Mouse (Mus musculus) MEL (cell line): ENCODE data around the gene Ccnk. TPM values are rescaled to one million over a fixed set of nuclear protein-coding genes. Genes with fewer than 3 reads are reported as not detected.

ENCODE experiments used
- DNase-seq: peaks from one replicate; pipeline ENCODE4 v3.0.0; 2011; ENCODE audit warnings: low read depth, low spot score
- H3K27ac ChIP-seq: 2 replicates; pipeline ENCODE4 v1.5.1; 2012; ENCODE audit warnings: low read depth, mild to moderate bottlenecking, control low read depth, low read length, moderate library complexity; ENCODE audit not compliant: control insufficient read depth
- H3K27me3 ChIP-seq, 2 experiments: fragments of 150-350 bp in 1 of 2; sonication (generic) in 1 of 2; 2 replicates each; pipeline ENCODE4 v1.6.1; 2012; ENCODE audit warnings: low read length in 2 of 2, mild to moderate bottlenecking in 2 of 2, improper control_type of control experiment in 1 of 2, moderate library complexity in 1 of 2; ENCODE audit not compliant: insufficient read depth in 2 of 2, control insufficient read depth in 1 of 2
- H3K36me3 ChIP-seq, 2 experiments: 2 replicates each; pipeline ENCODE4 v1.6.1; 2012 to 2014; ENCODE audit warnings: low read length in 2 of 2, improper control_type of control experiment in 1 of 2, inconsistent platforms in 1 of 2, mild to moderate bottlenecking in 1 of 2; ENCODE audit not compliant: insufficient read depth in 2 of 2, control insufficient read depth in 1 of 2
- H3K4me1 ChIP-seq, 2 experiments: fragments of 150-350 bp in 1 of 2; sonication (generic) in 1 of 2; 2 replicates each; pipeline ENCODE4 v1.6.1; 2012; ENCODE audit warnings: low read length in 2 of 2, improper control_type of control experiment in 1 of 2, mild to moderate bottlenecking in 1 of 2; ENCODE audit not compliant: insufficient read depth in 2 of 2, control insufficient read depth in 1 of 2
- H3K4me3 ChIP-seq, 2 experiments: fragments of 150-350 bp in 1 of 2; sonication (generic) in 1 of 2; 2 replicates each; pipeline ENCODE4 v1.5.1; 2012; ENCODE audit warnings: low read depth in 2 of 2, low read length in 2 of 2, mild to moderate bottlenecking in 2 of 2, moderate library complexity in 2 of 2, control low read depth in 1 of 2, improper control_type of control experiment in 1 of 2; ENCODE audit not compliant: control insufficient read depth in 1 of 2, insufficient read depth in 1 of 2
- H3K79me2 ChIP-seq: 2 replicates; pipeline ENCODE4 v1.6.1; 2012; ENCODE audit warnings: mild to moderate bottlenecking, low read length, moderate library complexity; ENCODE audit not compliant: control insufficient read depth, poor library complexity, insufficient read depth
- H3K9ac ChIP-seq: 2 replicates; pipeline ENCODE4 v1.6.1; 2012; ENCODE audit warnings: low read depth, mild to moderate bottlenecking, control low read depth, low read length, moderate library complexity; ENCODE audit not compliant: control insufficient read depth, poor library complexity, severe bottlenecking
- H3K9me3 ChIP-seq: fragments of 150-350 bp; sonication (generic); replicated peaks from 2 replicates; pipeline ENCODE4 v1.6.1; 2012; ENCODE audit warnings: mild to moderate bottlenecking, low read length, improper control_type of control experiment, moderate library complexity; ENCODE audit not compliant: insufficient read depth
- CHD1 ChIP-seq: IDR thresholded peaks from 2 replicates; pipeline ENCODE4 v1.6.1; 2012; ENCODE audit warnings: low read depth, mild to moderate bottlenecking, inconsistent platforms, low read length, improper control_type of control experiment
- CHD2 ChIP-seq: IDR thresholded peaks from 2 replicates; pipeline ENCODE4 v1.6.1; 2011; ENCODE audit warnings: low read length, improper control_type of control experiment
- CTCF ChIP-seq, 3 experiments: IDR thresholded peaks in 2 of 3; conservative IDR thresholded peaks in 1 of 3; 2 replicates each; pipeline ENCODE4 v1.5.1; 2011 to 2012; ENCODE audit warnings: low read length in 3 of 3, low read depth in 2 of 3, mild to moderate bottlenecking in 2 of 3, improper control_type of control experiment in 1 of 3, inconsistent platforms in 1 of 3, mixed read lengths in 1 of 3, moderate library complexity in 1 of 3; ENCODE audit not compliant: control insufficient read depth in 1 of 3, insufficient read depth in 1 of 3, poor library complexity in 1 of 3, severe bottlenecking in 1 of 3
- ETS1 ChIP-seq: IDR thresholded peaks from 2 replicates; pipeline ENCODE4 v1.6.1; 2012; ENCODE audit warnings: low read depth, mild to moderate bottlenecking, inconsistent platforms, low read length, improper control_type of control experiment, moderate library complexity
- KAT2A ChIP-seq: conservative IDR thresholded peaks from 2 replicates; pipeline ENCODE4 v1.6.1; 2012; ENCODE audit warnings: low read depth, low read length, improper control_type of control experiment, inconsistent platforms
- MAFK ChIP-seq: IDR thresholded peaks from 2 replicates; pipeline ENCODE4 v1.6.1; 2011; ENCODE audit warnings: low read depth, mild to moderate bottlenecking, low read length, improper control_type of control experiment, borderline replicate concordance
- MAZ ChIP-seq: IDR thresholded peaks from 2 replicates; pipeline ENCODE4 v1.6.1; 2012; ENCODE audit warnings: low read depth, mild to moderate bottlenecking, inconsistent platforms, low read length, improper control_type of control experiment
- MYC ChIP-seq: IDR thresholded peaks from 2 replicates; pipeline ENCODE4 v1.6.1; 2011; ENCODE audit warnings: low read depth, mild to moderate bottlenecking, low read length, improper control_type of control experiment, moderate library complexity
- NELFE ChIP-seq: IDR thresholded peaks from 2 replicates; pipeline ENCODE4 v1.6.1; 2011; ENCODE audit warnings: low read depth, low read length, improper control_type of control experiment
- NRF1 ChIP-seq: IDR thresholded peaks from 2 replicates; pipeline ENCODE4 v1.6.1; 2014; ENCODE audit warnings: low read depth, mild to moderate bottlenecking, inconsistent platforms, low read length, improper control_type of control experiment, moderate library complexity; ENCODE audit not compliant: poor library complexity, insufficient read depth, severe bottlenecking
- POLR2AphosphoS2 ChIP-seq: IDR thresholded peaks from 2 replicates; pipeline ENCODE4 v1.6.1; 2011; ENCODE audit warnings: low read length, improper control_type of control experiment
- POLR2AphosphoS5 ChIP-seq: IDR thresholded peaks from 2 replicates; pipeline ENCODE4 v1.6.1; 2012; ENCODE audit warnings: low read depth, borderline replicate concordance, mild to moderate bottlenecking, inconsistent platforms, low read length, moderate library complexity, mixed read lengths
- SMC3 ChIP-seq: IDR thresholded peaks from 2 replicates; pipeline ENCODE4 v1.6.1; 2011; ENCODE audit warnings: low read depth, low read length, improper control_type of control experiment
- TAL1 ChIP-seq: IDR thresholded peaks from 2 replicates; pipeline ENCODE4 v1.6.1; 2012; ENCODE audit warnings: mild to moderate bottlenecking, inconsistent platforms, low read length, moderate library complexity, mixed read lengths
- TBP ChIP-seq: IDR thresholded peaks from 2 replicates; pipeline ENCODE4 v1.8.0; 2011; ENCODE audit warnings: low read depth, low read length, improper control_type of control experiment
- TCF12 ChIP-seq: IDR thresholded peaks from 2 replicates; pipeline ENCODE4 v1.6.1; 2014; ENCODE audit warnings: low read depth, mild to moderate bottlenecking, inconsistent platforms, low read length, improper control_type of control experiment, moderate library complexity
- UBTF ChIP-seq: IDR thresholded peaks from 2 replicates; pipeline ENCODE4 v1.6.1; 2012; ENCODE audit warnings: low read depth, mild to moderate bottlenecking, inconsistent platforms, low read length, improper control_type of control experiment, moderate library complexity, borderline replicate concordance; ENCODE audit not compliant: insufficient read depth
- USF1 ChIP-seq: IDR thresholded peaks from 2 replicates; pipeline ENCODE4 v1.6.1; 2014; ENCODE audit warnings: low read depth, mild to moderate bottlenecking, inconsistent platforms, low read length, improper control_type of control experiment, moderate library complexity
- ZMIZ1 ChIP-seq: IDR thresholded peaks from 2 replicates; pipeline ENCODE4 v1.6.1; 2012; ENCODE audit warnings: low read depth, mild to moderate bottlenecking, inconsistent platforms, low read length, improper control_type of control experiment, moderate library complexity
- polyA plus RNA-seq, 2 experiments: library from polyadenylated mRNA; stranded (reverse) in 1 of 2; unstranded in 1 of 2; fragments of >175 nt in 1 of 2; fragments of >200 nt in 1 of 2; gene quantifications; 2 replicates each; pipeline versions ENCODE4 v1.2.1 to v1.2.4; 2012; ENCODE audit warnings: low replicate concordance in 2 of 2, low read depth in 1 of 2; ENCODE audit not compliant: insufficient read length in 2 of 2, insufficient read depth in 1 of 2, missing spikeins in 1 of 2
- total RNA-seq: library from RNA; depleted of rRNA; stranded (reverse); fragments of 300-350 nt; gene quantifications from 2 replicates; pipeline ENCODE4 v1.2.3, GENCODE M21; 2012

Ccnk gene
- total and polyA plus RNA-seq, 3 experiments: 7.6 to 69.6 (median 62.8) TPM

- DNase-seq: no peak
- Histone ChIP-seq H3K27me3 (no peaks in the 10 kb centered on the region), H3K27ac (no peak overlapping the region), H3K9ac (no peak overlapping the region), H3K36me3 (peaks cover 0 to 10% of the 10 kb centered on the region in 2 experiments; a peak in 2 of 4 replicates), H3K79me2 (peaks cover 11% of the 10 kb centered on the region), H3K9me3 (no peaks in the 10 kb centered on the region), H3K4me1 (no peaks in the 10 kb centered on the region), H3K4me3 (no peak overlapping the region)
- no peak for TF ChIP-seq CHD2
- no peak for TF ChIP-seq MAFK
- TF ChIP-seq NELFE: no peak
- no peak for TF ChIP-seq NRF1
- no peak for TF ChIP-seq MYC
- no peak for TF ChIP-seq KAT2A
- TF ChIP-seq CHD1: no peak
- no peak for TF ChIP-seq ZMIZ1
- no peak for TF ChIP-seq SMC3
- TF ChIP-seq TAL1: no peak
- TF ChIP-seq MAZ: no peak
- no peak for TF ChIP-seq POLR2AphosphoS5
- TF ChIP-seq TCF12: no peak
- TF ChIP-seq UBTF: no peak
- no peak for TF ChIP-seq ETS1
Observed at GRCm38 (mm10) chr12:108163706-108164105, 15.7 kb upstream of the Ccnk start.

- Histone ChIP-seq H3K79me2 (peaks cover 38% of the 10 kb centered on the region), H3K36me3 (peaks cover 0 to 6% of the 10 kb centered on the region in 2 experiments; a peak in 2 of 4 replicates), H3K9ac (no peak overlapping the region), H3K27ac (no peak overlapping the region), H3K4me3 (no peak overlapping the region), H3K9me3 (no peaks in the 10 kb centered on the region), H3K4me1 (peaks cover 3 to 8% of the 10 kb centered on the region in 2 experiments; a peak in 3 of 4 replicates), H3K27me3 (no peaks in the 10 kb centered on the region)
- DNase-seq: no peak
- TF ChIP-seq ETS1 (no peak), CHD1 (no peak), POLR2AphosphoS2 (no peak), UBTF (no peak), USF1 (no peak), MAFK (no peak), MYC (no peak), CTCF (IDR thresholded peaks at IDR 0.05 in 2 of 3, conservative IDR thresholded peaks at IDR 0.05 in 1 of 3; ENCODE audit: control insufficient read depth in 1 of 3, insufficient read depth in 1 of 3, low read depth in 2 of 3, low read length in 3 of 3, poor library complexity in 1 of 3, severe bottlenecking in 1 of 3) (no peak), TBP (no peak)
Observed at GRCm38 (mm10) chr12:108168909-108169308, 10.5 kb upstream of the Ccnk start.
